Mouse (Mus musculus) myocyte (in vitro differentiated cells): ENCODE results near the gene Nr4a1. TPM values are rescaled to one million over a fixed set of nuclear protein-coding genes. Genes with fewer than 3 reads are reported as not detected.

Experiments
- H3K27me3 ChIP-seq: one replicate; pipeline ENCODE4 v1.6.1; 2011; ENCODE audit not compliant: control insufficient read depth, insufficient read depth, insufficient read length
- H3K36me3 ChIP-seq: one replicate; pipeline ENCODE4 v1.6.1; 2011; ENCODE audit not compliant: control insufficient read depth, insufficient read depth
- H3K4me2 ChIP-seq: one replicate; pipeline ENCODE4 v1.6.1; 2011; ENCODE audit warnings: low read depth, control low read depth
- H3K4me3 ChIP-seq: one replicate; pipeline ENCODE4 v1.5.1; 2011; ENCODE audit warnings: mild to moderate bottlenecking, control low read depth, moderate library complexity
- H3K79me2 ChIP-seq: one replicate; pipeline ENCODE4 v1.6.1; 2011; ENCODE audit not compliant: control insufficient read depth, insufficient read depth
- H3ac ChIP-seq: one replicate; pipeline ENCODE4 v1.6.1; 2011; ENCODE audit not compliant: control insufficient read depth, insufficient read length
- CEBPB ChIP-seq: IDR thresholded peaks from 2 replicates; pipeline ENCODE4 v1.6.1; 2011; ENCODE audit warnings: mild to moderate bottlenecking, moderate library complexity; ENCODE audit not compliant: poor library complexity, insufficient read depth, severe bottlenecking
- E2F4 ChIP-seq: IDR thresholded peaks from one replicate; pipeline ENCODE4 v1.6.1; 2011; ENCODE audit warnings: mild to moderate bottlenecking, control low read depth, moderate library complexity; ENCODE audit not compliant: insufficient read depth
- MAX ChIP-seq: IDR thresholded peaks from one replicate; pipeline ENCODE4 v1.6.1; 2011; ENCODE audit warnings: low read depth, mild to moderate bottlenecking, control low read depth
- MYOD1 ChIP-seq, 3 experiments: IDR thresholded peaks; one replicate each; pipeline ENCODE4 v1.6.1; 2011; ENCODE audit warnings: control low read depth in 2 of 3, low read depth in 2 of 3, mild to moderate bottlenecking in 2 of 3, moderate library complexity in 1 of 3; ENCODE audit not compliant: insufficient read length in 2 of 3, control insufficient read depth in 1 of 3
- MYOG ChIP-seq, 3 experiments: IDR thresholded peaks; one replicate each; pipeline ENCODE4 v1.6.1; 2011; ENCODE audit warnings: control low read depth in 2 of 3, low read depth in 2 of 3, mild to moderate bottlenecking in 2 of 3; ENCODE audit not compliant: insufficient read length in 2 of 3, control insufficient read depth in 1 of 3, insufficient read depth in 1 of 3
- POLR2A ChIP-seq: IDR thresholded peaks from one replicate; pipeline ENCODE4 v1.6.1; 2011; ENCODE audit warnings: low read depth, mild to moderate bottlenecking, control low read depth, moderate library complexity; ENCODE audit not compliant: insufficient read length
- POLR2AphosphoS2 ChIP-seq: IDR thresholded peaks from one replicate; pipeline ENCODE4 v1.6.1; 2011; ENCODE audit warnings: low read depth, control low read depth; ENCODE audit not compliant: insufficient read length
- REST ChIP-seq: IDR thresholded peaks from one replicate; pipeline ENCODE4 v1.6.1; 2011; ENCODE audit warnings: mild to moderate bottlenecking, control low read depth, moderate library complexity; ENCODE audit not compliant: insufficient read depth, insufficient read length
- SRF ChIP-seq: IDR thresholded peaks from one replicate; pipeline ENCODE4 v1.6.1; 2011; ENCODE audit warnings: low read depth; ENCODE audit not compliant: control insufficient read depth, insufficient read length
- TCF12 ChIP-seq: IDR thresholded peaks from one replicate; pipeline ENCODE4 v1.6.1; 2011; ENCODE audit warnings: mild to moderate bottlenecking, control low read depth; ENCODE audit not compliant: poor library complexity, insufficient read depth, severe bottlenecking
- TCF3 ChIP-seq: IDR thresholded peaks from one replicate; pipeline ENCODE4 v1.6.1; 2011; ENCODE audit warnings: low read depth, control low read depth; ENCODE audit not compliant: insufficient read length
- USF1 ChIP-seq: IDR thresholded peaks from one replicate; pipeline ENCODE4 v1.6.1; 2011; ENCODE audit warnings: low read depth, mild to moderate bottlenecking, control low read depth, moderate library complexity
- polyA plus RNA-seq: library from polyadenylated mRNA; unstranded; fragments of >200 nt; fragmentation: generic; extraction: Trizol; gene quantifications from one replicate; pipeline ENCODE4 v1.2.1, GENCODE M21; 2012; ENCODE audit warnings: missing spikeins

Nr4a1 gene
- 15.3 TPM for polyA plus RNA-seq

DNA sequence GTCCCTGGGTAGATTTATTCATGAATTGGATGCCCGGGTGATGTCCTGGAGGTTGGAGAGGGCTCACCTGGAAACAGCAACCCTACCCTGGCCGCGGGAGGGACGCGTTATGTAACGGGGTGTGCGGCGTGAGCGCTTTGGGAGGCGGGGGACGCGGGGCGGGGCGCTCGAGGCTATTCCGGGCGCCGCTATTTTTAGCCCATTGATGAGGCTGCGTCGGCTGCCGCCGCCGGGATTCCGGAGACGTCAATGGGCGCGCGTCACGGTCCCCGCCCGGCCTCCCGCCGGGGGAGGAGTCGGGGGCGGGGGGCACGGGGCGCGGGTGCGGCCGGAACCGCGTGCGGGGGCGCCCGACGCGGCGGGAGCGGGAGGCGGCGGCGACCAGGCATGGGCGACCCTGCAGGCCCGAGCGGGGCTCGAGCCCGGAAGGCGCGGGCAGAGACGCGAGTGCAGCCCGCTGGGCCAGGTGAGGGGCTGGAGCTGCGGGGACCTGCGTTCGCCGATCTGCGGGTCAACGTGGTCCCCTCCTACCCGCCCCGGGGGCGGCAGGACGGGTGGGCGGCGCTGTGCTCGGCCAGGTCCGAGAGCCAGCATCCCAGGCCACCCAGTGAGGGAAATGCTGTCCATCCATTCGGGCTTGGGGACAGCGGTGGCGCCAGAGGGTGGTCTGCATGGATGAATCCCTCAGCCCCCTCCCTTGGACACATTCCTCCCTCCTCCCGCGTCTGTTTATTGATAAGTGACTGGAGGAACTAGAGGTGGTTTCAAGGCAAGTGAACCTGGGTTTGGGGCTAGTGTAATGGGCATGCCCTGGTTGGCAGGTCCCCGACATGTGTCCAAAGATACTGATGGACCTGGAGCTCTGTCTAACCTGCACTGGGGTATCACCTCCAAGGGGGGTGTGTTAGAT is at the start of gene Nr4a1:
Nr4a1 (plus strand) TSS at position 384 of the 910 bp plus-strand sequence.
- TF ChIP-seq REST (no peak), MYOG (IDR thresholded peaks at IDR 0.05; ENCODE audit: control insufficient read depth in 1 of 3, insufficient read depth in 1 of 3, insufficient read length in 2 of 3, low read depth in 2 of 3) (peak in 1 of 3 experiments; percentile 30), USF1 (no peak), POLR2A (peak; percentile 59)
- Histone ChIP-seq H3K36me3 (no peaks in the 10 kb centered on the region), H3K4me3 (peak within 1 kb of the TSS; percentile 31), H3K27me3 (no peaks in the 10 kb centered on the region), H3K4me2 (peak within 1 kb of the TSS; percentile 93), H3K79me2 (no peaks in the 10 kb centered on the region), H3ac (peak within 1 kb of the TSS; percentile 22)

GRCm38 (mm10) chr15:101204781-101205180 is 49.3 kb upstream of the Nr4a1 start:
- H3K27me3 ChIP-seq: no peaks in the 10 kb centered on the region
- TF ChIP-seq MYOD1 (IDR thresholded peaks at IDR 0.05; ENCODE audit: control insufficient read depth in 1 of 3, insufficient read length in 2 of 3, low read depth in 2 of 3): no peak
- H3K4me2 ChIP-seq: no peak overlapping the region
- H3K36me3 ChIP-seq: no peaks in the 10 kb centered on the region
- H3ac ChIP-seq: no peak overlapping the region
- H3K79me2 ChIP-seq: no peaks in the 10 kb centered on the region
- no peak overlapping the region for H3K4me3 ChIP-seq

DNA sequence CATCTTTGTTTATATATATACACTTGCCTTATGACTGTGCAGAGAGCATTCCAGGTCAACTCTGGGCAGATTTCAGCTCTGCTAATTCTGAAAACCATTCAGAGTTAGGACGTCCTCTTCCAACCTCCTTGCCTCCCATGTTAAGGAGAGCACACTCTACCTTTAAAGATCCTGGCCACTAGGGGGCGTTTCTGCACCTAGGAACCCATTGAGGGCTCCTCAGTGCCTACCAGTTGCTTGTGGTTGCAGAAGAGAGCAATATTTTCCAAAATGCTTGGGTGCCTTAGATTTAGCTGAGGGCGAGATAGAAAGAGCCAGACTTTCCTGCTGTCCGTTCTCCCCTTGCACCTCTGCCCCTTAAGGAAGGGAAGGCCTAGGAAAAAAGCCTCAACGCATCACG is 43.8 kb upstream of the Nr4a1 start:
- Histone ChIP-seq H3ac (no peak overlapping the region), H3K4me3 (no peak overlapping the region), H3K27me3 (no peaks in the 10 kb centered on the region), H3K36me3 (no peaks in the 10 kb centered on the region), H3K79me2 (no peaks in the 10 kb centered on the region), H3K4me2 (no peak overlapping the region)
- TF ChIP-seq E2F4: no peak
- no peak for TF ChIP-seq MAX
- TF ChIP-seq TCF12: no peak
- TF ChIP-seq SRF: no peak
- no peak for TF ChIP-seq REST
- TF ChIP-seq MYOD1 (IDR thresholded peaks at IDR 0.05; ENCODE audit: control insufficient read depth in 1 of 3, insufficient read length in 2 of 3, low read depth in 2 of 3): no peak
- TF ChIP-seq USF1: no peak
- TF ChIP-seq MYOG (IDR thresholded peaks at IDR 0.05; ENCODE audit: control insufficient read depth in 1 of 3, insufficient read depth in 1 of 3, insufficient read length in 2 of 3, low read depth in 2 of 3): no peak
- no peak for TF ChIP-seq TCF3
- TF ChIP-seq POLR2AphosphoS2: no peak
- TF ChIP-seq CEBPB: no peak
- no peak for TF ChIP-seq POLR2A

GRCm38 (mm10) chr15:101210998-101211613 is 43.0 kb upstream of the Nr4a1 start:
- Histone ChIP-seq H3K4me2 (no peak overlapping the region), H3K4me3 (no peak overlapping the region), H3K79me2 (no peaks in the 10 kb centered on the region), H3K27me3 (no peaks in the 10 kb centered on the region), H3K36me3 (no peaks in the 10 kb centered on the region), H3ac (no peak overlapping the region)
- TF ChIP-seq CEBPB: no peak
- TF ChIP-seq MYOG (IDR thresholded peaks at IDR 0.05; ENCODE audit: control insufficient read depth in 1 of 3, insufficient read depth in 1 of 3, insufficient read length in 2 of 3, low read depth in 2 of 3): peak in 1 of 3 experiments; percentile 26

GRCm38 (mm10) chr15:101212435-101212834 is 41.6 kb upstream of the Nr4a1 start:
- Histone ChIP-seq H3K4me3 (no peak overlapping the region), H3ac (no peak overlapping the region), H3K4me2 (no peak overlapping the region), H3K36me3 (no peaks in the 10 kb centered on the region), H3K27me3 (no peaks in the 10 kb centered on the region), H3K79me2 (no peaks in the 10 kb centered on the region)
- TF ChIP-seq MYOG (IDR thresholded peaks at IDR 0.05; ENCODE audit: control insufficient read depth in 1 of 3, insufficient read depth in 1 of 3, insufficient read length in 2 of 3, low read depth in 2 of 3): peak in 2 of 3 experiments; percentile 30 to 69
- no peak for TF ChIP-seq POLR2A
- TF ChIP-seq MYOD1 (IDR thresholded peaks at IDR 0.05; ENCODE audit: control insufficient read depth in 1 of 3, insufficient read length in 2 of 3, low read depth in 2 of 3): peak in 2 of 3 experiments; percentile 8 to 45
